Mouse (Mus musculus) kidney, adult 2 months (tissue): ENCODE measurements around the gene Gp1bb.

Experiments used
- CTCF ChIP-seq: fragments of 200-500 bp; conservative IDR thresholded peaks from 2 replicates; pipeline ENCODE4 v1.5.1; 2011; ENCODE audit warnings: low read depth, mild to moderate bottlenecking, control low read depth, low read length, moderate library complexity, mixed read lengths; ENCODE audit not compliant: insufficient read depth, insufficient read length
- POLR2A ChIP-seq: fragments of 200-500 bp; IDR thresholded peaks from one replicate; pipeline ENCODE4 v1.6.1; 2011; ENCODE audit warnings: low read depth, low read length, control low read depth

- TF ChIP-seq CTCF (no peak), POLR2A (no peak)
Observed at GRCm38 (mm10) chr16:18645329-18645728, 23.1 kb upstream of the Gp1bb start.
